Mouse (Mus musculus) heart, embryonic 11.5 days (tissue): ENCODE results near the gene Slc39a7. TPM values are rescaled to one million over a fixed set of nuclear protein-coding genes. Genes with fewer than 3 reads are reported as not detected.
"Not testable (repeated sequence)": the region's sequence is repeated elsewhere in the genome, so short reads cannot be mapped to it uniquely, and the experiment has no call there.

Experiments used
- ATAC-seq: fragments of 200-750 bp; cut with Nextera tagmentation; replicated peaks from 2 replicates; pipeline ENCODE4 v1.8.0; 2017; ENCODE audit warnings: moderate library complexity; ENCODE audit not compliant: insufficient number of reproducible peaks, low FRiP score, low TSS enrichment
- H3K27ac ChIP-seq: fragments of 300-500 bp; sonication (generic); 2 replicates; pipeline ENCODE4 v1.5.1; 2014; ENCODE audit warnings: mild to moderate bottlenecking, low read depth, low read length
- H3K27me3 ChIP-seq: fragments of 300-500 bp; sonication (generic); 2 replicates; pipeline ENCODE4 v1.6.1; 2014; ENCODE audit warnings: mild to moderate bottlenecking, low read length, mixed read lengths; ENCODE audit not compliant: control insufficient read depth, insufficient read depth
- H3K36me3 ChIP-seq: fragments of 300-500 bp; sonication (generic); 2 replicates; pipeline ENCODE4 v1.6.1; 2014; ENCODE audit warnings: mild to moderate bottlenecking, low read length, moderate library complexity, mixed read lengths; ENCODE audit not compliant: control insufficient read depth, insufficient read depth
- H3K4me1 ChIP-seq: fragments of 300-500 bp; sonication (generic); 2 replicates; pipeline ENCODE4 v1.6.1; 2014; ENCODE audit warnings: low read length; ENCODE audit not compliant: control insufficient read depth, insufficient read depth
- H3K4me2 ChIP-seq: fragments of 300-500 bp; sonication (generic); 2 replicates; pipeline ENCODE4 v1.6.1; 2014; ENCODE audit warnings: mild to moderate bottlenecking, moderate library complexity
- H3K4me3 ChIP-seq: fragments of 300-500 bp; sonication (generic); 2 replicates; pipeline ENCODE4 v1.5.1; 2014; ENCODE audit warnings: low read depth, low read length
- H3K9ac ChIP-seq: fragments of 300-500 bp; sonication (generic); 2 replicates; pipeline ENCODE4 v1.6.1; 2014; ENCODE audit warnings: mild to moderate bottlenecking, low read depth, low read length, moderate library complexity
- H3K9me3 ChIP-seq: fragments of 300-500 bp; sonication (generic); replicated peaks from 2 replicates; pipeline ENCODE4 v1.6.1; 2016; ENCODE audit warnings: low read length; ENCODE audit not compliant: control insufficient read depth
- WGBS: fragments of 180-500 bp; shearing (Covaris S2); extraction: QIAGEN DNeasy Blood & Tissue Kit; methylation state at CpG from one replicate; pipeline ENCODE4 v1.1.7; 2014; ENCODE audit not compliant: insufficient replicate concordance; 5-methylcytosine and 5-hydroxymethylcytosine counted together
- polyA plus RNA-seq: library from polyadenylated mRNA; unstranded; fragments of >200 nt; fragmentation: Nextera tagmentation; extraction: Ambion mirVana; gene quantifications from 2 replicates; pipeline ENCODE4 v1.2.1, GENCODE M21; 2014

Slc39a7 gene
- polyA plus RNA-seq, 1 experiment from 2014 or later: 61.4 TPM

DNA sequence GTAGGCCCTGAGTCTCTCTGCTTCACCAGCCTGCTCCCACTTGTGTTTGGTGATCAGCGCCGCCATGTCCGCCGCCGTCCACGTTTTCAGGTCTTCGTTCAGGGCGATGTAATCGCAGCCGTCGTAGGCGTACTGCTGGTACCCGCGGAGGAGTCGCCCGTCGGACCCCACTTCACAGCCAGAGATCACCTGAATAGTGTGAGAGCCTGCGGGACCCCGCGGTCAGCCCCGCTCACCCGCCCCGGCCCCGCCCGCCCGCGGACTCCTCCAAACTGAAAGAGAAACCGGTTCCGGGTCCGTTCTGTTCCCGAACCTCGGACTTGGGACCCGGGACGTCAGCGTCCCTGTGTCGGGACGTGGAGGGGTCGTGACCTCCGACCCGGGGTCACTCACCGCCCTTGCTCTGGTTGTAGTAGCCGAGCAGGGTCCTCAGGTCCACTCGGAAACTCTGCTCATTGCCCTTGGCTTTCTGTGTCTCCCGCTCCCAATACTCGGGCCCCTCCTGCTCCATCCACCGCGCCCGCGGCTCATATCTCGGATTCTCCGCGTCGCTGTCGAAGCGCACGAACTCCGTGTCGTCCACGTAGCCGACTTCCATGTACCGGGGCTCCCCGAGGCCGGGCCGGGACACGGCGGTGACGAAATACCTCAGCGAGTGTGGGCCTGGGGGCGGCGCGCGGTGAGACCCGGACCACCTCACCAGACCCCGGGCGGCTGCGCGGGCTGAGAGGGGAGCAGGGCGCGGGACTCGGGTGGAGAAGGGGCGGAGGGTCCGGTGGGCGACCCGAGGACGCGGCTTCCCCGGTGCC is 31.9 kb downstream of the Slc39a7 start:
- Histone ChIP-seq H3K9ac (peak overlapping the region; percentile 60; the same call in 1 of the 2 replicates), H3K27me3 (peaks cover 37% of the 10 kb centered on the region), H3K9me3 (no peaks in the 10 kb centered on the region), H3K4me2 (peak overlapping the region; percentile 99), H3K4me1 (no peaks in the 10 kb centered on the region; the same call in 1 of the 2 replicates), H3K27ac (no peak overlapping the region), H3K36me3 (no peaks in the 10 kb centered on the region), H3K4me3 (peak overlapping the region; percentile 63)
- WGBS: 2% methylated on average over 86 of the region's 87 CpGs
- 0 out of 2 replicates have a peak, but pooled peaks have one; percentile 14 for ATAC-seq

DNA sequence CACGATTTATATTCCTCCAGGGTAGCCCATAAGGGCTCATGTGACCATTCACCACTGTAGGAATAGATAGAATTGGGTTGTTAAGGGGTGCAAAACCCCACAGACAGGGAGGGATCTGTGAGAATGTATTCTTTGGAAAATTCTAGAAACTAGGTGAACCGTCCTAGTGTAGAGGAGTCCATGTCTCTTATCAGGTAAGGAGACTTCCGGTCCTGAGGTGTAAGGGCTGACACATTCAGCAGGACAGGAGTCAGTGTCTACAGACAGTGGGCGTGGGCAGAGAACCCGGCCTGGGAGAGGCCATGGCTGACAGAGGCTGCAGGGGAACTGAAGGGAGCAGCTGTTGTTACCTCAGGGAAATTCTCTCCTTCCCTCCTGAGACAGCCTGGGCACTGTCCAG is 32.8 kb downstream of the Slc39a7 start:
- H3K9ac ChIP-seq, H3K36me3 ChIP-seq, ATAC-seq, H3K4me3 ChIP-seq, H3K4me1 ChIP-seq, H3K4me2 ChIP-seq, H3K27ac ChIP-seq, H3K9me3 ChIP-seq: not testable (repeated sequence)
- peaks cover 37% of the 10 kb centered on the region for H3K27me3 ChIP-seq
- 47% methylated on average over 5 of the region's 5 CpGs for WGBS

DNA sequence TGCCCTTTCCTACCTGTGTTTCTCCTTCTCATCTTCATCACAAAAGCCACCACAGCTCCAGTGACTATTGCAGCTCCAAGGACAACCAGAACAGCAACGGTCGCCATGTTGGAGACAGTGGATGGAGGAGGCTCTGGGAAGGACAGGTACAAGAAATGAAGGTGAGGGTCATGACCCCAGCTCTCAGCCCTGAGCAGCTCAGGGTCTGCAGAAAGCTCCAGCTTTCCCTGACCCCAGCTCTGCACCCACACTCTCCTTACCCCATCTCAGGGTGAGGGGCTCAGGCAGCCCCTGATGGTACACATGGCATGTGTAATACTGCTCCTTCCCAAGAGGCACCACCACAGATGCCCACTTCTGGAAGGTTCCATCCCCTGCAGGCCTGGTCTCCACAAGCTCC is 34.5 kb downstream of the Slc39a7 start:
- H3K36me3 ChIP-seq, H3K4me2 ChIP-seq, H3K27ac ChIP-seq, H3K4me1 ChIP-seq, H3K9me3 ChIP-seq, H3K4me3 ChIP-seq, H3K9ac ChIP-seq, ATAC-seq: not testable (repeated sequence)
- WGBS: 86% methylated on average over 2 of the region's 2 CpGs
- H3K27me3 ChIP-seq: peaks cover 34% of the 10 kb centered on the region

DNA sequence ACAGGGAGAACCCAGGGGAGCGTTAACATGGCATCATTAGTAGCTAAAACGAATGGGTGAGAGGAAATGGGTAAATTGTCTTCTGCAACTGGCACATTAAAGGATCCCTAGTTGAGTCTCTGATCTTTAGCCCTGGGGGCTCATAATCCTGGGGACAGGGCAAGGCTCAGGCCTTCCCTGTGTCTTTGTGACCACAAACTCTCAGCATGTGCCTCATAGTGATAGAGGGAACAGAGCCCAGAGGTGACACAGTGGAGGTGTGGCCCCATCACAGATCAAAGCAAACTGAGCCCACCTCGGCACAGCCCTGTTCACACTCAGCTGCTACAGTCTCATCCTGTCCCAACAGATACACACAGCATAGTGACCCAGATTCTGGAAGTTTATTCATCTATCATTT is 35.8 kb downstream of the Slc39a7 start:
- H3K4me1 ChIP-seq: no peaks in the 10 kb centered on the region; the same call in 1 of the 2 replicates
- no peak overlapping the region for H3K4me2 ChIP-seq
- no peak overlapping the region for H3K4me3 ChIP-seq
- H3K36me3 ChIP-seq: no peaks in the 10 kb centered on the region
- WGBS: 36% methylated on average over 3 of the region's 3 CpGs
- no peak for ATAC-seq
- H3K9ac ChIP-seq: no peak overlapping the region
- no peak overlapping the region for H3K27ac ChIP-seq
- H3K27me3 ChIP-seq: peaks cover 24% of the 10 kb centered on the region
- no peaks in the 10 kb centered on the region for H3K9me3 ChIP-seq

DNA sequence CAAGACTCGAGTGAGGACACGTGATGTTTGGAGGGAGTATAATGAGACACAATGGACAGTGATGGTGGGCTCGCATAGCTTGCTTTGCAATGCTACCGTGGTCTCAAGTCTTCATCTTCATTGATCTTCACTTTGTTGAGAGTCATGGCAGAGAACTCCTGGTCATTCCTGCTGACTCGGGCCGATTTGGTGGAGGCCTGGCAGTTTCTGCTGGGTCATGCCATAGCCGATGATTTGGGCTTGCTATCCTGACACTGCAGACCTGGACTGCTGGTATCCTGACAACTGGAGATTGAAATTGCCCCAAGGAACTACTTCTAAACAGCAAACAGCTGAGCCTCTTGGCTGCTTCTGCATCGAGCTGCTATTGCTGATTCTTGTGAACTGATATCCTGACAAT is 36.5 kb downstream of the Slc39a7 start:
- peaks cover 17% of the 10 kb centered on the region for H3K27me3 ChIP-seq
- H3K9me3 ChIP-seq: no peaks in the 10 kb centered on the region
- H3K9ac ChIP-seq: no peak overlapping the region
- H3K36me3 ChIP-seq: no peaks in the 10 kb centered on the region
- 82% methylated on average over 8 of the region's 8 CpGs for WGBS
- no peak overlapping the region for H3K4me3 ChIP-seq
- no peak overlapping the region for H3K27ac ChIP-seq
- no peaks in the 10 kb centered on the region; the same call in 1 of the 2 replicates for H3K4me1 ChIP-seq
- H3K4me2 ChIP-seq: no peak overlapping the region
- ATAC-seq: no peak

DNA sequence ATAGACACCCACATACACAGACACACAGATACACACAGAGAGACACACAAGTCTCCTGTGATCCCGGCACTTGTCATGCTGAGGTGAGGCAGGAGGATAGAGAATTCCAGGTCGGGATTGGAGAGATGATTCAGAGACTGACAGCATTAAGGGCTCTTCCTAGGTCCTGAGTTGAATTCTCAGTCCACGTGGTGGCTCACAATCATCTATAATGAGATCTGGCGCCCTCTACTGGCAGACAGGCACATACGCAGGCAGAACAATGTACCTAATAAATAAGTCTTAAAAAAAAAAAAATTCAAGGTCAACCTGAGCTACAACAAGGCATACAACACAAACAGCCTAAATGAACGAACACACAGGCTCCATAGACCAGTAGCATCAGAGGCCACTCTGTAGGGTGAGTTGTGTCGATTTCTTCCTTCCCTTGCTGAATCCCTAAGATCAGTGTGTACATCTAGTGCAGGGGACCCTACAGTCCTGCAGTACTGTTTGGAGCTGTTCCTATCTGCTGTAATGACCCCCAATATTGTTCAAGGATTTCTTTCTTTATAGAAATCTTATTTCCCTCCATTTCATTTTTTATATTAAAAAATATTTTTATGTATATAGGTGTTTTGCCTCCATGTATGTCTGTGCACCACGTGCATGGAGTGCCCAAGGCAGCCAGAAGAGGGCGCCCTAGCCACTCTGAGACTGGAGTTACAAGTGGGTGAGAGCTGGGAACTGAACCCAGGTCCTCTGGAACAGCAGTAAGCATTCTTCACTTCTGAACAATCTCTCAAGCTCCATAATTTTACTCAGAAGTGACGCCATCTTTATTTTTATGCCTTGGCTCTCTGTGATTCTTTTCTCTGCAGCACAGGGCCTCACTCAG is 39.5 kb downstream of the Slc39a7 start:
- ATAC-seq: no peak
- 31% methylated on average over 10 of the region's 10 CpGs for WGBS
- H3K27ac ChIP-seq: no peak overlapping the region

DNA sequence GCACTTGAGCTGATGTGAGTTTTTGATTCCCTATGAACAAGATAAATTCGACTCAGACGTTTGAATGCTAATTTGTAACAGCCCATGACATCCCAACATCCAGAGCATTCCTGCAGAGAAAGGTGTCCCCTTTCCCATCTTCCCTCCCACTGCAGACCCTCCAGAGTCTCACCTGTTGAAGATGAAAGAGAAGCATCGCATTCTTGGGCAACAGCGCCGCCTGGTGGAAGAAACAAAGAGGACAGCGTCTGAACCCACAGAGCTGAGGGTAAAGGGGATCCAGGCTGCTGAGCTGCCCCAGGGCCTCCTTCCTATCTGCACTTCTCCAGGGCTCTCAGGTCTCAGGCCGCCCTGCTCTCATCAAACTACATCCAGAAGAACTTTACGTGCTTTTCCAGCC is 49.3 kb downstream of the Slc39a7 start:
- not testable (repeated sequence) for H3K27ac ChIP-seq, H3K4me2 ChIP-seq, ATAC-seq, H3K36me3 ChIP-seq, H3K9me3 ChIP-seq, H3K4me3 ChIP-seq, H3K9ac ChIP-seq
- peaks cover 30% of the 10 kb centered on the region for H3K27me3 ChIP-seq
- WGBS: 8% methylated on average over 8 of the region's 8 CpGs
- H3K4me1 ChIP-seq: peaks cover 12% of the 10 kb centered on the region

More for the DNA sequence above, 39.5 kb downstream of the Slc39a7 start:
- no peak overlapping the region for H3K4me2 ChIP-seq
- H3K36me3 ChIP-seq: no peaks in the 10 kb centered on the region
- H3K4me1 ChIP-seq: no peaks in the 10 kb centered on the region
- no peak overlapping the region for H3K4me3 ChIP-seq
- no peaks in the 10 kb centered on the region for H3K9me3 ChIP-seq
- no peak overlapping the region for H3K9ac ChIP-seq
- peaks cover 10% of the 10 kb centered on the region; the same call in 1 of the 2 replicates for H3K27me3 ChIP-seq

DNA sequence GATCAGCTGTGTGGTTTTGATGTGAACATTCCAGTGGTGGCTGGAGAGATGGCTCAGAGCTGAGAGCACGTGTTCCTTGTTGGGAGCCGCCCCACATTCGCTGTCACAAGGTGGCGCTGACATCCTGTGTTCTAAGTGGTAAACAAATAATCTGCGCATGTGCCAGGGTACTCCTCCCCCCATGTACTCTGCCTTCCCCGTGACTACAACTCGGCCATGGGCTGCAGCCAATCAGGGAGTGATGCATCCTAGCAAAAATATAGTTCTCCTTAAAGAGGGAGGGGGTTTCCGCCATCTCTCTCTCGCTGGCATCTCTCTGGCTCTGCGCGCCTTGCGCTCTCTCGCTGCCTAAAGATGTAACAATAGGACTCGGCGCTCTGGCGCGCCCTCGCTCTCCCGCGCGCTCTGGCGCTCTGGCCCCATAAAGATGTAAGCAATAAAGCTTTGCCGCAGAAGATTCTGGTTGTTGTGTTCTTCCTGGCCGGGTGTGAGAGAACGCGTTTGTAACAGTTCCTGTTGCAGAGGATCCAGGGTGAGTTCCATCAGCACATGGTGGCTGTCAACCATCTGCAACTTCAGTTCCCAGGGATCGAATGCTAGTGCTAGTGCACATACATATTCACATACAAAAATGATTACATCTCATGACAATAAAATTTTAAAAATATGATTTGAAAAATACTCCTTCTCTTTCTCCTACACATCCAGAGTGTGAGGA is 50.1 kb downstream of the Slc39a7 start:
- H3K4me1 ChIP-seq: peaks cover 12% of the 10 kb centered on the region
- peak overlapping the region; percentile 25; the same call in 1 of the 2 replicates for H3K27ac ChIP-seq
- H3K4me3 ChIP-seq: peak overlapping the region; percentile 40
- peak overlapping the region; percentile 65 for H3K4me2 ChIP-seq
- ATAC-seq: peak; percentile 87
- H3K27me3 ChIP-seq: peaks cover 37% of the 10 kb centered on the region
- not testable (repeated sequence) for H3K9me3 ChIP-seq, H3K36me3 ChIP-seq
- under 1% methylated on average over 27 of the region's 27 CpGs for WGBS
- H3K9ac ChIP-seq: peak overlapping the region; percentile 16; the same call in 1 of the 2 replicates
